Mouse (Mus musculus) limb, embryonic 14.5 days (tissue): ENCODE measurements around the gene Os9. TPM values are rescaled to one million over a fixed set of nuclear protein-coding genes. Genes with fewer than 3 reads are reported as not detected.

Experiments used
- ATAC-seq: fragments of 200-750 bp; cut with Nextera tagmentation; 2 replicates; pipeline ENCODE4 v1.8.0; 2017; ENCODE audit warnings: low read depth, moderate number of reproducible peaks, moderate TSS enrichment; ENCODE audit not compliant: low FRiP score
- DNase-seq: peaks from one replicate; pipeline ENCODE4 v3.0.0-alpha.2; 2015; ENCODE audit warnings: low spot score
- H3K27ac ChIP-seq: fragments of 300-500 bp; sonication (generic); replicated peaks from 2 replicates; pipeline ENCODE4 v1.5.1; 2014; ENCODE audit warnings: low read depth, mild to moderate bottlenecking, low read length, moderate library complexity, mixed read lengths
- H3K27me3 ChIP-seq: fragments of 300-500 bp; sonication (generic); 2 replicates; pipeline ENCODE4 v1.6.1; 2014; ENCODE audit warnings: low read length, mixed read lengths; ENCODE audit not compliant: control insufficient read depth, insufficient read depth
- H3K36me3 ChIP-seq: fragments of 300-500 bp; sonication (generic); 2 replicates; pipeline ENCODE4 v1.6.1; 2014; ENCODE audit warnings: mild to moderate bottlenecking, low read length, moderate library complexity, mixed read lengths; ENCODE audit not compliant: control insufficient read depth, insufficient read depth
- H3K4me1 ChIP-seq: fragments of 300-500 bp; sonication (generic); 2 replicates; pipeline ENCODE4 v1.6.1; 2014; ENCODE audit warnings: antibody characterized with exemption, low read length, mixed read lengths; ENCODE audit not compliant: control insufficient read depth, insufficient read depth
- H3K4me2 ChIP-seq: fragments of 300-500 bp; sonication (generic); replicated peaks from 2 replicates; pipeline ENCODE4 v1.6.1; 2014; ENCODE audit warnings: low read depth, mild to moderate bottlenecking, low read length, moderate library complexity; ENCODE audit not compliant: severe bottlenecking
- H3K4me3 ChIP-seq: fragments of 300-500 bp; sonication (generic); replicated peaks from 2 replicates; pipeline ENCODE4 v1.5.1; 2014; ENCODE audit warnings: low read length
- H3K9ac ChIP-seq: fragments of 300-500 bp; sonication (generic); 2 replicates; pipeline ENCODE4 v1.6.1; 2014; ENCODE audit warnings: mild to moderate bottlenecking, low read depth, low read length, moderate library complexity; ENCODE audit not compliant: severe bottlenecking
- H3K9me3 ChIP-seq: fragments of 300-500 bp; sonication (generic); 2 replicates; pipeline ENCODE4 v1.6.1; 2016; ENCODE audit warnings: low read length; ENCODE audit not compliant: control insufficient read depth
- POLR2A ChIP-seq: fragments of 200-500 bp; IDR thresholded peaks from 2 replicates; pipeline ENCODE4 v1.8.0; 2012; ENCODE audit warnings: inconsistent platforms, mild to moderate bottlenecking, moderate library complexity, borderline replicate concordance; ENCODE audit not compliant: insufficient read depth, insufficient read length; ENCODE audit errors: extremely low read depth
- WGBS: fragments of 180-500 bp; shearing (Covaris S2); extraction: QIAGEN DNeasy Blood & Tissue Kit; methylation state at CpG from one replicate; pipeline ENCODE4 v1.1.7; 2014; 5-methylcytosine and 5-hydroxymethylcytosine counted together
- polyA plus RNA-seq, 2 experiments: library from polyadenylated mRNA; depleted of rRNA in 1 of 2; stranded (reverse) in 1 of 2; unstranded in 1 of 2; fragments of >200 nt; fragmentation: Nextera tagmentation in 1 of 2; extraction: Ambion mirVana in 1 of 2; gene quantifications; 2 replicates each; pipeline versions ENCODE4 v1.2.1 to v1.2.3; 2012 to 2014

The Os9 gene
- polyA plus RNA-seq, 2 experiments: 54.7 to 61.0 TPM

- ATAC-seq (no peak), DNase-seq (peak; percentile 72)
- 12% methylated on average over 4 of the region's 4 CpGs for WGBS
- 0 out of 2 replicates have a peak, but pooled peaks cover 2% of the 10 kb centered on the region for H3K4me1 ChIP-seq
- TF ChIP-seq POLR2A: no peak
- H3K27me3 ChIP-seq: no peaks in the 10 kb centered on the region
- H3K4me3 ChIP-seq: 0 out of 2 replicates have a peak overlapping the region, but pooled peaks have one; percentile 0
- H3K36me3 ChIP-seq: peaks cover 8% of the 10 kb centered on the region
- H3K9ac ChIP-seq: 0 out of 2 replicates have a peak overlapping the region, but pooled peaks have one; percentile 9
- H3K4me2 ChIP-seq: peak overlapping the region; percentile 48
- H3K27ac ChIP-seq: no peak overlapping the region
- H3K9me3 ChIP-seq: no peaks in the 10 kb centered on the region
Measured at GRCm38 (mm10) chr10:127123436-127123805, 2.5 kb upstream of the Os9 start.

DNA sequence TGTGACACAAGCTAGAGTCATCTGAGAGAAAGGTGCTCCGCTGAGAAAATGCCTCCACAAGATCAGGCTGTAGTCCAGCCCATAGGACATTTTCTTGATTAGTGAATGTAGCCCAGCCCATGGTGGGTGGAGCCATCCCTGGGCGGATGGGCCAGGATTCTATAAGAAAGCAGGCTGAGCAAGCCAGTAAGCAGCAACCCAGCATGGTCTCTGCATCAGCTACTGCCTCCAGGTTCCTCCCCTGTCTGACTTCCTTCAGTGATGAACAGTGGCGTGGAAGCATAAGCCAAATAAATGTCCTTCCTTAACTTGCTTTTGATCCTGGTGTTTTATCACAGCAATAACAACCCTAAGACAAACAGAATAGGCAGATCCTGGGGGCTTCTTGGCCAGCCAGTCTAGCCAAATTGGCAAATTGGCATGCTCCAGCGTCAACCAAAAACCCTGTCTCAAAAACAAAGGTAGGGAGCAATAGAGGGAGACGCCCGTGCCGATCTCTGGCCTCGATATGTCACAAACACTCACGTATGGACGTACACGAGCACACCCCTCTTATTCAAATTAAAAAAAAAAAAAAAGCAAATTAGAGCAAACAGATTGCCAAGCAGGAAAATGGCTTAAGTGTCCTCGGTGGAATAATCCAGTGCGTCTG lies 2.0 kb upstream of the Os9 start:
- Histone ChIP-seq H3K4me1 (0 out of 2 replicates have a peak, but pooled peaks cover 2% of the 10 kb centered on the region), H3K27ac (no peak overlapping the region), H3K36me3 (peaks cover 12% of the 10 kb centered on the region), H3K27me3 (no peaks in the 10 kb centered on the region), H3K4me3 (0 out of 2 replicates have a peak overlapping the region, but pooled peaks have one; percentile 0), H3K4me2 (peak overlapping the region; percentile 48), H3K9me3 (no peaks in the 10 kb centered on the region), H3K9ac (0 out of 2 replicates have a peak overlapping the region, but pooled peaks have one; percentile 9)
- ATAC-seq (no peak), DNase-seq (peak; percentile 49)
- TF ChIP-seq POLR2A: no peak
- WGBS: 14% methylated on average over 13 of the region's 13 CpGs

DNA sequence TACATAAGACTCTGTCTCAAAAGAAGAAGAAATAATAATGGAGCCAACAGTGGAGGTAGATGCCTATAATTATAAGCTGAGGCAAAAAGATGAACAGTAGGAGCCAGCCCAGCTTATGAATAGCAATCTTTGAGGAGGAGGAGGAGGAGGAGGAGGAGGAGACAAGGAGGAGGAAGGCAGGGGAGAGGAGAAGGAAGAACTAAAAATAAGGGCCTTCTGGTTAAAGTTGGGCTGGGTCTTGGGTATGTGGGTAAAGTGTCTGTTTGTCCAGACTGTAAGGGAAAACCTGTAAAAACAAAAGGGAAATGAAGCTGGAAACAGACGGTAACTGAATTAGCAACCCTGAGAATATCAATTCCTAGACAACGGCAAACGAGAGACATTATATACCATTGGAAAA lies 1.1 kb upstream of the Os9 start:
- no peak for ATAC-seq
- H3K27ac ChIP-seq: no peak overlapping the region
- H3K36me3 ChIP-seq: peaks cover 19% of the 10 kb centered on the region
- no peak overlapping the region for H3K9ac ChIP-seq
- H3K4me1 ChIP-seq: 0 out of 2 replicates have a peak, but pooled peaks cover 2% of the 10 kb centered on the region
- no peaks in the 10 kb centered on the region for H3K9me3 ChIP-seq
- no peak overlapping the region for H3K4me2 ChIP-seq
- no peaks in the 10 kb centered on the region for H3K27me3 ChIP-seq
- DNase-seq: no peak
- 87% methylated on average over 3 of the region's 3 CpGs for WGBS
- no peak for TF ChIP-seq POLR2A
- H3K4me3 ChIP-seq: no peak overlapping the region

DNA sequence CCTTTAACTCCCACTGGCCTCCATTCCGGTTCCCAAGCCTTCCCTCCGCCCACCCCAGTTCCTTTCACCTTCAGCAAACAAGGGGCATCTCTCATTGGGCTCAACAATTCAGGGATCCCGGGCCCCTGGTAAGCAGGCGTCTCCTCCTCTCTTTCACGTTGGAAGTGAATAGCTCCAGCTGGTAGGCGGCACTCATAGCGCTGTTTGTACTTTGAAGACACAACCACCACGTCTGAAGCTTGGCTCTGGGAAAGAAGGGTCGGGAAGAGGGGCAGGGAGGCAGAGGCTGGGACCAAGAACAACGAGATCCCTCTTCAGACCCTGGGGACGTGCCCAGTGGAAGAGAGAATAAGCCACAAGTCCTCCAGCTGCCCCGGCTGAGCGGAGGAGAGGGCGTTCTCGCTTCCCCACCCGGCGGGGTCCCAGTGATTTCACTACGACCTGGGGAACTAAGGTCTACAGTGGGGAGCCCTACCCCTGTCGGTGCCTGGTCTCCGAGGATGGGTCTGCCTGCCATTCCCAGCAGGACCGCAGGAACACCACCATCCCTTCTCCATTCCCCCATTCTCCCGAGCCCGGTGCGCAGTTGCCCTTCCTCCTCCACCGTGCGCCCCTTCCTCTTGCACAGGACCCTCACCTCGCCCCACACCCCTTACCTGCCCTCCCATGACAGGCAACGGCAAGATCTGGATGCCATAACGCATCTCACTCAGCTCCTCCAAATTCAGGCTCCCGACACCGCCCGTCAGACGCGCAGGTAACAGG lies 448 bp downstream of the Os9 start:
- peak; percentile 4; the same call in 1 of the 2 replicates for ATAC-seq
- peak overlapping the region; percentile 70 for H3K9ac ChIP-seq
- 4% methylated on average over 32 of the region's 34 CpGs for WGBS

GRCm38 (mm10) chr10:127119229-127119628 lies 1.7 kb downstream of the Os9 start:
- DNase-seq (no peak), ATAC-seq (no peak)
- no peaks in the 10 kb centered on the region for H3K27me3 ChIP-seq
- H3K9ac ChIP-seq: no peak overlapping the region
- H3K27ac ChIP-seq: no peak overlapping the region
- no peaks in the 10 kb centered on the region for H3K9me3 ChIP-seq
- no peak overlapping the region for H3K4me2 ChIP-seq
- H3K4me3 ChIP-seq: no peak overlapping the region
- H3K4me1 ChIP-seq: 0 out of 2 replicates have a peak, but pooled peaks cover 2% of the 10 kb centered on the region
- no peak for TF ChIP-seq POLR2A
- peaks cover 33% of the 10 kb centered on the region for H3K36me3 ChIP-seq
- 92% methylated on average over 10 of the region's 10 CpGs for WGBS

More for the DNA sequence above, 448 bp downstream of the Os9 start:
- Histone ChIP-seq H3K27ac (no peak overlapping the region), H3K4me2 (peak overlapping the region; percentile 93), H3K36me3 (peaks cover 30% of the 10 kb centered on the region), H3K9me3 (no peaks in the 10 kb centered on the region), H3K4me1 (0 out of 2 replicates have a peak, but pooled peaks cover 2% of the 10 kb centered on the region), H3K27me3 (no peaks in the 10 kb centered on the region), H3K4me3 (peak overlapping the region; percentile 79)
- DNase-seq: no peak
- TF ChIP-seq POLR2A: no peak
